Mouse (Mus musculus) layer of hippocampus, adult 2 months (tissue): ENCODE results near the gene Dcp1a. TPM values are rescaled to one million over a fixed set of nuclear protein-coding genes. Genes with fewer than 3 reads are reported as not detected.

Experiments
- DNase-seq, 2 experiments: peaks; one replicate each; pipeline ENCODE4 v3.0.0; 2022; ENCODE audit warnings: low spot score in 2 of 2
- H3K27ac ChIP-seq: fragments of 200-600 bp; 2 replicates; pipeline ENCODE4 v1.8.1; 2022
- H3K4me3 ChIP-seq: fragments of 200-600 bp; 2 replicates; pipeline ENCODE4 v1.8.1; 2022; ENCODE audit warnings: mild to moderate bottlenecking
- CTCF ChIP-seq: fragments of 200-600 bp; conservative IDR thresholded peaks from 2 replicates; pipeline ENCODE4 v1.8.1; 2022; ENCODE audit warnings: antibody characterized with exemption, mild to moderate bottlenecking, moderate library complexity
- total RNA-seq, 2 experiments: library from RNA; stranded (reverse); gene quantifications; 2 replicates each; pipeline ENCODE4 v1.2.3; 2021

The Dcp1a gene
- total RNA-seq, 2 experiments from 2014 or later, result 22.7 to 23.0 TPM

- no peak for DNase-seq
- no peak overlapping the region for H3K27ac ChIP-seq
- no peak for TF ChIP-seq CTCF
- no peak overlapping the region for H3K4me3 ChIP-seq
Observed at GRCm38 (mm10) chr14:30474416-30474815, 4.9 kb upstream of the Dcp1a start.

DNA sequence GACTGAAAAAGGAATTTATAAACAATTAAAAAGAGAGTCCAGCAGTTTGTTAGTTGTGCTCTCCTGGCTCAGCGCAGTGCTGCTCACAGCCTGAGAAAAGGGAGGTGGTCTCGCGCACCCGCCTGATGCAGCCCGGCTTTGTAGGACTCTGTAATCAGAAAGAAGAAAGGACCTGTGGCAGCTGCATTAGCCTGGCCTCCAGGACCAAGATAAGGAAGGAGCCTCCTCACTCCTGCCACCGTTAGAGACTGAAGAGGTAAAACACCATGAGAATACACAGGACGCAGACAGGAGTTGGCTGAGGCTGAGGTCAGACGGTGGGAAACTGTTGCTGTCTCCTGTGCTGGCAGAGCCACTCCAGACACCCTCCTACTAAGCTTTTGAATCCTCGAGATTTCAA is 12.0 kb downstream of the Dcp1a start, which contains the start of gene Cacna1d:
TSS of gene Cacna1d (minus strand) at position 114 of the 400 bp plus-strand sequence.
- Histone ChIP-seq H3K4me3 (no peak within 1 kb of the TSS), H3K27ac (no peak within 1 kb of the TSS)
- DNase-seq, result no peak
- TF ChIP-seq CTCF, result no peak

- H3K4me3 ChIP-seq, result no peak overlapping the region
- no peak for DNase-seq
- H3K27ac ChIP-seq, result 0 out of 2 replicates have a peak overlapping the region, but pooled peaks have one; percentile 23
- TF ChIP-seq CTCF, result no peak
Observed at GRCm38 (mm10) chr14:30493276-30493675, 13.9 kb downstream of the Dcp1a start.

- H3K27ac ChIP-seq, result no peak overlapping the region
- DNase-seq, result no peak
- H3K4me3 ChIP-seq, result no peak overlapping the region
- no peak for TF ChIP-seq CTCF
Observed at GRCm38 (mm10) chr14:30494998-30495397, 15.7 kb downstream of the Dcp1a start.

DNA sequence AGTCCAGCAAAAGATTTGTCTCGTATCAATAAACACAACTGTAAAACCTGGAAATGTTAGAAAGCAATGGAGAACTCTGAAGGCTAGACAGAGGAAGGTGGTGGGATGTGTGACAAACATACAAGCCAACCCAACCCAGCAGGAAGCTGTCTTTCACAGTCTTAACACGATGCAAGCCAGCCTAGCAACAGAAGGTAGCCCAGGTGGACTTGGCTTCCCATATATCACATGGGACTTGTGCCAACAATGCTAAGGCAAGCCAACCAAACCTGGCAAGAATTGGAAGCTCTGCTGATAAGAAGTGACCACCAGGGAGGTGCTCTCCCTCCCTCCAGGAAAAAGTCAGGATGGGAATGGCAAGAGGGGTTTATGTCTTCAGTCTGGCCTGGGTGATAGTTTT is 18.9 kb downstream of the Dcp1a start:
- no peak for TF ChIP-seq CTCF
- no peak for DNase-seq
- H3K27ac ChIP-seq, result no peak overlapping the region
- no peak overlapping the region for H3K4me3 ChIP-seq

GRCm38 (mm10) chr14:30504990-30505389 is 25.7 kb downstream of the Dcp1a start:
- H3K4me3 ChIP-seq, result no peak overlapping the region
- H3K27ac ChIP-seq, result no peak overlapping the region
- no peak for TF ChIP-seq CTCF
- no peak for DNase-seq

DNA sequence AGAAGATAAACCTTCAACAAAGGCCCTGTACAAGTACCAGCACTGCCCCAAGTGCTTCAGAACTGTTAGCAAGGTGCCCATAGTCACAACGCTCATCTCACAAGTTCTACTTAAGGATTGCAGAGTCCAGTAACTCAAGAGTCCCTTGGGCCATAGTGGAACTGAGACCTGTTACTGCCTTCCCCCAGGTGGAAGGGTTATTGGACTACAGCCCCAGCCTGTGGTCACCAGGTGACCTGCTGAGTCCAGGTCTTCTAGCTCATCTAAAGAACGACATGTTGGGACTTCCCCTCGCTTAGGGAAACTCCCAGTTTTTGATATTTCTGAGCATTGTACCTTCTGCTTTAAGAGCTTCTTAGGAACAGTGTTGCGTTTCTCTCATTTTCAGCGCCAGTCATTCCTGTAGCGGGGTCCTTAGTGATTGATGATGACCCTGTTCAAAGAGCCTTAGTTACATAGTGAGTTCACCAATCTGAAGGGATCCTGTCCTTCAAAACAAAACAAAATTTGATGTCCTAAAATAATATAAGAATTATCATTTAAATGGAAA is 31.0 kb downstream of the Dcp1a start:
- DNase-seq, result no peak
- TF ChIP-seq CTCF, result no peak
- Histone ChIP-seq H3K4me3 (no peak overlapping the region), H3K27ac (no peak overlapping the region)

DNA sequence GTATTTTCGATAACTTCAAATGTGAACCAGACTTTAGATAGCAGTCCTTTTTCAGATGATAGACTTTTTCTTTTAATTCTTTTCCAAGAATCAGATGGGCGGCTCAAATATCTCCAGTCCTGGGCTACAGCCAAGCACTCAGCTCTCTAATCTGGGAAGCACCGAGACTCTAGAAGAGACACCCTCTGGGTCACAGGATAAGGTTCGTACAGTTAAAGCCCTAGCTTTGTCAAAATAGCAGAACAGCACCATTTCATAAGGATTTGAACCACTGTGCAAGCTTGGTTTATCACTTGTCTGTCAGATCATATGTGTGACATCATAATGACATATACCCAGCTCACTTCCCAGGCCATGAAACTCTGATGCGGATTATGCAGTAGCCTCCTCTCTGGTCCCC is 33.6 kb downstream of the Dcp1a start:
- H3K27ac ChIP-seq, result no peak overlapping the region

DNA sequence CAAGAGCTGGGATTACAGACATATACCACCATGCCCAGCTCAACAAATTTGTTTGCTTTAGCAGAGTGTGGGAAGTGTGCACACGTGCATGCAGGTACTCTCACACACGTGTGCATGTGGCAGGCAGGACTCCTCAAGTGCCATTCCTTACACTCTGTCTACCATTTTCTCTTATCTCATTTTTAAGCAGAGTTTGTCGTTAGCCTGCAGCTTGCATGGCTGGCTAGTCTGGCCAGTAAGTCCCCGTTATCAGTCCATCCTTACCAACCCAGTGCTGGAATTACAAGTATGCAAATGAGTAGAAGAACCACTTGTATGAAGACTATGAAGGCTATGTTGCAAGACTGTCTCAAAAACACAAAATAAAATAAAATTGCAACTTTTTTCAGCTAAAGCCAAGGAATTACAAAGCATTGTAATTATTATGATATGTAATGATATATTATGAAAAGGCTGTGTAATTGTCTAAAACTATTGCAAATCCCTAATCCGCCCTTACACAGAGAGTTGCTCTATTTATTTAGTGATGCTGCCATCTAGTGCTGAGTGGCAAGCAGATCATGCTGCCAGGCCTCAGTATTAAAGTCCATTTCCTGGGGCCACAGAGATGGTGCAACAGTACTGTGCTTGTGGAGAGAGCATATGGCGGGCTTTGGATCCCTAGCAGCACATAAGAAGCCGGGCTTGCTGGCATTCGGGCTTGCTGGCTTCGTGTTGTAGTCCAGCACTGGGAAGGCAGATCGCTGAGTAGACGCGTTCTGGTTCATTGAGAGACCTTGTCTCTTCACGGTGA is 36.8 kb downstream of the Dcp1a start:
- Histone ChIP-seq H3K27ac (no peak overlapping the region), H3K4me3 (no peak overlapping the region)
- DNase-seq, result peak in 1 of 2 experiments; percentile 36
- TF ChIP-seq CTCF, result peak; percentile 82

More for the DNA sequence above, 33.6 kb downstream of the Dcp1a start:
- no peak for TF ChIP-seq CTCF
- H3K4me3 ChIP-seq, result no peak overlapping the region
- no peak for DNase-seq

DNA sequence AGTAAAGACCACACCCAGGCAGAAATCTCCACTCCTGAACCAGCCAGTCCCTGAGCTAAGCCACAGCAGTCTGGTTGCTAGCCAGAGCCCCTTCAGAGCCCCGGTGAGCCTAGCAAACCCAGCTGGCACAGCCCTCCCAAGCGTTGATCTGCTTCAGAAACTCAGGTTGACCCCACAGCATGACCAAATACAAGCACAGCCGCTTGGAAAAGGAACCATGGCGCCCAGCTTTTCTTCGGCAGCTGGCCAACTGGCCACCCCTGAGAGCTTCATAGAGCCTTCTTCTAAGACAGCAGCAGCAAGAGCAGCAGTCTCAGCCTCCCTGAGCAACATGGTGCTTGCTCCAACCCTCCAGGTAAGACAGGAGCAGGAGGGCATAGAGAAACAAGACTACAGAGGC is 40.0 kb downstream of the Dcp1a start:
- Histone ChIP-seq H3K27ac (peak overlapping the region; percentile 67), H3K4me3 (no peak overlapping the region)
- no peak for DNase-seq
- TF ChIP-seq CTCF, result no peak

DNA sequence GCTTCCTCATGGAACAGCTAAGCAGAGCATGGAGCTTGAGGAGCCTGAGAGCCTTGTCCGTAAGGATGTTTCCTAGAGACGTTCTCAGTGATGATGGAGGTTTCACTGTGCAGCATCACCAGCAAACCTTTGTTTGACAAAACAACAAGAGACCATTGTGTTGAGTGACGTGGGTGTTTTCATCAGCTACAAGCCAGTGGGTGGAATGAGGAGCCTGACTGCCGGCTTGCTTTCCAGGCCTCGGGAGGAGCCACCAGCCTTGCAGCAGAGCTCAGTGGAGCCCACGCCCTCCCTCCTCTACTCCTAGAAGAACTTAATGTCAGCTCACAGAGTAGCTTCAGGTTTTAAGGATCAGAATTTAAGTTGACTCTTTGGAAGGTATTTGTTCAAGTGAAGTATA is 44.0 kb downstream of the Dcp1a start:
- H3K4me3 ChIP-seq, result no peak overlapping the region; the same call in 1 of the 2 replicates
- peak; percentile 53 to 73 for DNase-seq
- H3K27ac ChIP-seq, result peak overlapping the region; percentile 84
- no peak for TF ChIP-seq CTCF

DNA sequence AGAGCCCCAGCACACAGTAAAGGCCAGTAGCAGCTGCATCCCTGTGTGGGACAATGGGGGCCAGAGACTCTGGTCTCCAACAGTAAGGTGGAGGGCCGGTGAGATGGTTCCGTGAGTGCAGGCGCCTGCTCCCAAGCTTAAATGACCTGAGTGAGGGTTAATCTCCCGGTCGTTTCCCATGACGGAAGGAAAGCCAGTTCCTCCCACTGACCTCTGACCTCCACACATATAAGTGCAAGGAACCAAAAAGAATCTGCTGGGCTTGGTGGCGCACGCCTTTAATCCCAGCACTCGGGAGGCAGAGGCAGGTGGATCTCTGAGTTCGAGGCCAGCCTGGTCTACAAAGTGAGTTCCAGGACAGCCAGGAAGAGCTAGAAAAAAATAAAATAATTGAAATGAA is 49.1 kb downstream of the Dcp1a start:
- H3K4me3 ChIP-seq, result no peak overlapping the region
- H3K27ac ChIP-seq, result no peak overlapping the region
- no peak for DNase-seq
- TF ChIP-seq CTCF, result no peak

- no peak for TF ChIP-seq CTCF
- Histone ChIP-seq H3K4me3 (no peak overlapping the region), H3K27ac (no peak overlapping the region)
- no peak for DNase-seq
Observed at GRCm38 (mm10) chr14:30528961-30529360, 49.6 kb downstream of the Dcp1a start.

DNA sequence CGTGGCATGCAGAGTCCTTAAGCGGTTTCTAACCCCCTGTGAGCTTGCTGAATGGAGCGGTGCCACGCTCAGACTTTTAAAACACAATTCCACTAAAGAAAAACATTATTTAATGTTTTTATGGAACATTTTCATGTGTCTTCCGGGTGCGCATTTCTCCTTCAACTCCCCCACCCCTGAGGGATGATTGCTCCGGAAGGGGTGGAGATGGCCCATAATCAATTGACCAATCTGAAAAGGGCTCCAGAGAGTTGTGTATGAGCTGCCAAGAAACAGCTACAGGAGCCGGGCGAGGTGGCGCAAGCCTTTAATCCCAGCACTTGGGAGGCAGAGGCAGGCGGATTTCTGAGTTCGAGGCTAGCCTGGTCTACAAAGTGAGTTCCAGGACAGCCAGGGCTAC is 50.1 kb downstream of the Dcp1a start:
- no peak overlapping the region for H3K4me3 ChIP-seq
- no peak for DNase-seq
- H3K27ac ChIP-seq, result no peak overlapping the region
- TF ChIP-seq CTCF, result no peak
